Mouse (Mus musculus) brain, embryonic 14.5 days (tissue): Measurements from ENCODE around the gene Snrpd3.

ENCODE experiments used
- CTCF ChIP-seq: fragments of 200-500 bp; IDR thresholded peaks from 2 replicates; pipeline ENCODE4 v1.5.1; 2012; ENCODE audit warnings: inconsistent platforms, mild to moderate bottlenecking, moderate library complexity, borderline replicate concordance; ENCODE audit not compliant: insufficient read depth, insufficient read length; ENCODE audit errors: extremely low read depth
- POLR2A ChIP-seq: fragments of 200-500 bp; IDR thresholded peaks from 2 replicates; pipeline ENCODE4 v1.6.1; 2012; ENCODE audit warnings: mild to moderate bottlenecking, inconsistent platforms, borderline replicate concordance; ENCODE audit not compliant: poor library complexity, insufficient read depth, insufficient read length, severe bottlenecking; ENCODE audit errors: extremely low read depth

- TF ChIP-seq CTCF = no peak
- no peak for TF ChIP-seq POLR2A
These were observed 43.9 kb upstream of the Snrpd3 start for GRCm38 (mm10) chr10:75473411-75473810.
